Mouse (Mus musculus) lung, postnatal 0 days (tissue): ENCODE data around the gene Irf4.

Experiments
- CTCF ChIP-seq: IDR thresholded peaks from 2 replicates; pipeline ENCODE4 v1.5.1; 2016; ENCODE audit warnings: antibody characterized with exemption, mild to moderate bottlenecking
- EP300 ChIP-seq: IDR thresholded peaks from 2 replicates; pipeline ENCODE4 v1.6.1; 2016; ENCODE audit warnings: antibody characterized with exemption, mild to moderate bottlenecking, control low read depth

- TF ChIP-seq CTCF (no peak), EP300 (no peak)
Observed at GRCm38 (mm10) chr13:30737257-30737656, 11.8 kb upstream of the Irf4 start.
